Mouse (Mus musculus) urinary bladder, postnatal 36 days (tissue): ENCODE results near the gene Prss47.

Source experiments
- DNase-seq, 2 experiments: peaks; one replicate each; pipeline ENCODE4 v3.0.0; 2022; ENCODE audit warnings: low spot score in 2 of 2, mixed read lengths in 1 of 2

Prss47 gene

DNA sequence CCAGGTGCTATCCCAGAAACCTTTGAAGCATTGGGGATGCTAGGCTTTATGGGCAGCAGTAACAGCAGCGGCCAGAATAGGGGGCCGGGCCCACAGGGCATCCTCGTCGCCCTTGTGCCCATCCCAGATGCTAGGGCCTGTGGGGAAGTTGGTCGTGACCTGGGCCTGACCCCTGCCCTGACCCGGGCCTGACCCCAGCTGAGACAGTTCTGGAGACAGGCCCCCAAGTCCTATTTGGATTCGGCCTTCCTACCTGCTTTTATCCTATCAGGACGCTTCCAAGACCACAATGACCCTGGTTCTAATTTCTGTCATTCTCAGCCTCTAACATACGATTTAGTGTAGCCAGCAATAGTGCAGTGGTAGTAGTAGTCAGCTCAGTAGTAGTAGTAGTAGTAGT, at the start of gene Prss47:
Prss47 (minus strand) TSS at position 101 of the 400 bp plus-strand sequence.
- no peak for DNase-seq

DNA sequence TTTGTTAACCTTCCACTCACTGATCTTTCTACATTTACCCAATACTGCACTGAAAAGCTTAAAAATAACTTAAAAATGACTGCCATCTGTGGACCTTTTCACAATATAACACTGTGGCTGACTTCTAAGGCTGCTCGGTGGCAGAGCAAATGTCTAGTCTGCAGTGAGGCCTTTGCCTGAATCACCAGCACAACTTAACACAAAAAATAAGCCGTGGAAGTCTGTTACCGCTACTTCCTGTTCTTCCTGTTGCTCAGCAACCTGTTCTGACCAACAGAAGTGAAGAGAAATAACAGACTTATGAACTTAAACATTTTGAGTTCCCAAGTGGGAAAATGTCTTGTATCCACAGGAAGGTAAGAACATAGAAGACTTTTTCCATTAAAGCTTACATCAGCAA, 48.7 kb upstream of the Prss47 start:
- DNase-seq, result no peak

DNA sequence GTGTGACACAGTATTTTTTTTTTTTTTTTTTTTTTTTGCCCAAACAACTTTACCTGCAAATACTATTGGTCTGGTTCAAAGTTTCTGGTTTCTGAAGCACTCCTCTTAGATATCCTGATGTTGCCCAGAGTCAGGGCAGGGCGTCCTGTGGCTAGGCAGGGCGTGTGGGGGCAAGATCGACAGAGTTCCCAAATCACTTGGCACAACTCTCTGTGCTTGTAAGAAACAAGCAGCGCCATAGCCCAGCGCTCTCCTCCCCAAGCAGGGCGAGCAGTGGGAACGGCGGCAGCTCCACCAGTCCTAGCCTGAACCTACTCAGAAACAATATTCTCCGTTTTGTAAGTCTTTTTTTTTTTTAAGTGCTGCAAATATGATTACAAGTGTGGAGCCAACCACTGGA, 48.1 kb upstream of the Prss47 start:
- DNase-seq, result no peak

DNA sequence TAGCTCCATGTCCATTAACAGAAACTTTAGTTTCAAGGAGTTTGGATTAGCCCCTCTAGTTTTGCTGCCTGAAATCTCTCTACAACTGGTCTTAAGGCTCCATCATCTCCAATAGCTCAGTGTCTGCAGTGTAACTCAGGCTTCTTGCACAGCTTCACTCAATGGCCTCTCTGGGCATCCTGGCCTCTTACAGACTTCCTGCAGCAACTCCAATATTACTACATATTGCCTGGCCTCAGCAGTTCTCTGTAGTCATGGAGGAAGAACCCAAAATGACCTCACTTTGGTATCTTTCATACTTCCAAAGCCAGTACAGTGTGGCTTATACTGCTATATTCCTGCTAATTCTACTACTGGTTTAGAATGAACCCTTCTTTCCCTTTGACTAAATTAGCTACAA, 44.5 kb upstream of the Prss47 start:
- no peak for DNase-seq

DNA sequence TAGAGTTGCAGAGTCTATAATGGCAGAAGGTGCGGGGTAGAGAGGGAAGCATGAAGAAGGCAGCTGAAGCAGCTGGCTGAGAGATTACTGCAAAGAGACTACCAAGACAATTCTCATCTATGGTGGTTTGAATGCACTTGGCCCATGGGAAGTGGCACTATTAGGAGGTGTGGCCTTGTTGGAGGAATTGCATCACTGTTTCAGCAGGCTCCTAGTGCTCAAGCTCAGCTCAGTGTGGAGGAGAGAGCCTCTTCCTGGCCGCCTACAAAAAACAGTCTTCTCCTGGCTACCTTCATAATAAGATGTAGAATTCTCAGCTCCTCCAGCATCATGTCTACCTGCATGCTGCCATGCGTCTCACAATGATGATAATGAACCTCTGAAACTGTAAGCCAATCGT, 43.4 kb upstream of the Prss47 start:
- no peak for DNase-seq

DNA sequence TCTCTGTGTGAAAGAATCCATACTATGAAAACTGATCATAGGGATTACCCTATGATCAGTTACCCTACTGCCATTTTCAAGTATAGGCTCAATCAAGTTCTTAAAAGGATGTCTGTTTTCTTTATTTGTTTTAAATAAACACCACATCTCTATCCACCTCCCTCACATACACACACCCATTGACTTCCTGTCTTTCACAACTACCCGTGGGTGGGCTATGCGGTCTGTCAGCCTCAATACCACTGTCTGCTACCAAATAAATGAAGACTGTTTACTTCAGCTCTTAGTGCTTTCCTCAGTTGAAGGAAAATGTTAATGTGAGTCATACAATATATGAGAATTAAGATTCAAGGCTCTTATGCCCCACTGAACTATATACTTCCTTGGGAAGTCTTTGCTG, 17.4 kb upstream of the Prss47 start:
- no peak for DNase-seq

DNA sequence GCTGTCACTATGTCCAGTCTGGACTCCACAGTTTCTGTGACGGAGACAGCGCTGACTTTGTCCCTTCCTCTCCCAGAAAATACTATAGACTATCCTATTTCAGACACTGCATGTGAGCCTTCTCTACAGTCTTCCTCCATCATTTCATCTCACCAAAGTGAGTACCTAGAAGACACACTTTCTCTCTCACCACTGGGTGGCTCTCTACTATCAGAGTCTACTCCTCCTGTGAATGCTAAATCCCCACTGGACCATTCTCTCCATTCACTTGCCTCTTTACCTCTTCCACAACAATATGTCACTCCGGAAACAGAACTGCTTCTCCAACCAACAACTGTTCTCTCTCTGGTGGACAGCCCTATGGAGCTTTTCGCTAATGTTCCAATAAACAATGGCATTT, 17.5 kb downstream of the Prss47 start:
- no peak for DNase-seq

DNA sequence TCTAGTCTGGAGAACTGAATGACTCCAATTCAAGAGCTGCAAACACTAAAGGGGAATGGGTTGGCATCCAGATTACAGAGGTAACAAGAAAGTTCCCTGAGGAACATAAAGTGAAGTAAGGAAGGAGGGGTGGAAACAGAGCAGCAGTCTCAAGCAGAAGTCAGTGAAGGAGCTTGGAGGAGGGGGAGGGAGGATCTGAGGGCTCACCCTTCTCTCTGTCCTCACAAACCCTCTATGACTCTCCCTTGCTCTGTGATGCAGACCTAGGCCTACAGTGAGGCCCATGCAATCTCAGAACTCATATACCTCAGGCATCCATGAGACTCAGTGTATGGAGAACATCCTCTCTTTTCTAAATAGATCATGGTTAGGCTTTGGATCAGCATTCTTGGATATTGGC, 19.8 kb downstream of the Prss47 start, which contains the start of gene Spata31d1c:
Spata31d1c (plus strand) TSS at position 301 of the 400 bp plus-strand sequence.
- no peak for DNase-seq

DNA sequence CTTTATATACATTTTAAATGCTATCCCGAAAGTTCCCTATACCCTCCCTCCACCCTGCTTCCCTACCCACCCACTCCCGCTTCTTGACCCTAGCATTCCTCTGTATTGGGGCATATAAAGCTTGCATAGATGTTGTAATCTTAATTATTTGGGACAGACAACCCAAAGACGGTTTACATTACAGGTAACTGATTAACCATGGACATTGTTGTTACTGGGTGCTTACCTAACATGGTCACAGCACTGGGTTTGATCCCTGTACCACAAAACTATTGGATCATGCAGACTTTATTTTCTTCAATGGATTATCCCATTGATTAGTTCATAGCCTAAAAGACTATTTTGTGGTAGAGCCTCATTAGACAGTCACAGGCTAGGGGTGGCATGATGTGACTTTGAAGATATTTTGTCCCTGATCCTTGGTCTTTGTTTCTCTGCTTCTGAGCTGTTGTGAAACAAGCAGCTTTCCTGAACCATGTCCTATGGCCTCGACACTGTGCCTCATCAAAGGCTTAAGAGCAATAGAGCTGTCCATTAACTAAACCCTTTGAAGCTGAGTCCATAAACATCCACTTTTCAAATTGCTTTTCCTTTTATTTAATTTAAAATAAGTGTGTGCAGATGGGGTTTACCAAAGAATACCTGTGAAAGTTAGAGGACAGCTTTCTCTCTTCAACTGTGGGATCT, 41.4 kb downstream of the Prss47 start:
- no peak for DNase-seq

DNA sequence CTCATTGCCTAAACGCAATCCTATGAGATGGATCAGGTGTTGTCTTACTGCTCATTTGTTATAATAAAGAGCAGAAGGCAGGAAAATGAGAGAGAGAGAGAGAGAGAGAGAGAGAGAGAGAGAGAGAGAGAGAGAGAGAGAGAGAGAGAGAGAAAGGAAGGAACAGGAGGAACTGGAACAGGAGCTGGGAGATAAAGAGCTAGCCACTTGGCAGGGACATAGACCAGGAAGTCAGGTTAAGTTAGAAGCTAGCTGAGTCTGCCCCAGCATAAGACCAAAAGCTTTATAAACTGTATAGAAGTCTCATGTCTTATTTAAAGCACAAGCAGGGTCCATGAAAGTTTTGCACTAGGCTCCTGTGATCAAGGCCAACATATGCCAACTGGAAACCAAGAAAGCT, 44.6 kb downstream of the Prss47 start:
- DNase-seq, result no peak

DNA sequence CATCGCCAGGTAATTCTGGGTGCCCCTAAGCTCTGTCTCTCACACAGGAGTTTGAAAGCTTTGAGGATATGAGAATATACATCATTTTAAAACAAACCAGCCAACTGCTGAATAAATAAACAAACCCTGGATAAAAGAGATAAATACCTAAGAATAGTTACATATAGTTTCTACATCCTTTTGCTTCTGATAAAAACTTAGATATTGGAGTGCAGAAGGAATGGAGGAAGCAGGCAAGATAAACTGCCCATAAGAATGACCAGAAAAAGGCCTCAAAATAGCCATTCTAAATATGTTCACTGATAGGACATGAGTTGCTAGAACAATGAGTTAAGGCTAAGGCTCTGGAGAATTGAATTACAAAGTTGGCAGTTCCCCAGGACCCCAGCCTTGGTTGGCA, 45.8 kb downstream of the Prss47 start:
- no peak for DNase-seq

DNA sequence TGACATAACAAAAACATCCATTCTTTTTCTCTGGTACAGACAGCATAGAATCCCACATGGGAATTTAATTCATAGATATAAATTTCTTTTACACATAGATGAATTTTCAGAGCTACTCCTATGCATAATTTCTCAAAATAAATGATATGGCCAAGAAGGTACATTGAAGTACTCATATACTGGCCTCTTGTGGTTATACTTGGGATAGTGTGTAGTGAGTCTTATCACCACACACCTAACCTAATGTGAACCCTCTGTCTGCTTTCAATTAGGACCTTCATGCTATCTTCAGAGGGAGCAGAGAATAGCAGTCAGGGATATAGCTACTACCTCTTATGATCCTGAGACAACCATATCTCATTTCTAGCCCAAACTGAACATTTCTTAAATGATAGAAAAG, 47.1 kb downstream of the Prss47 start:
- DNase-seq, result no peak
